Comparison of ENCODE assay signal across 8 mouse cellular contexts in the genomic region with DNA sequence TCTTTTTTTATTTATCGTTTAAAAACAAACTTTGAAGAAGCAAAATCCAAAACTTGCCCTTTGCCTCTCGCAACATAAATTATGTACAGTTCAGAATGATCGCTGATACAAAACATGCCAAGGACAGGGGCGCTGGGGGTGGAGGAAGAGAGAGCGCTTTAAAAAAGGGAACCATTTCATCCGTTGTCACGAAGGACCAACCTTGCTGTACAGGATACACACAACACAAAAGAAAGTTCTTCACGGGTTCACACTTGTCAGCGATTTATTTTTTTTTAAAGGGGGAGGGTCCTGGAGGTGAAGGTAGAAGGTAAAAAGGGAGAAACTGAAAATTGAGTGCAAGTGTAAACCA. TPM values are rescaled to one million over a fixed set of nuclear protein-coding genes. Genes with fewer than 3 reads are reported as not detected.
A peak's percentile ranks its signal among the peaks of the same experiment; 100 is the strongest.
DNase-seq lines count a peak whose midpoint lies in the region; ATAC-seq and TF ChIP-seq lines count a peak whose summit lies in the region.

No protein-coding gene starts in this region.

- peak overlapping the region; percentile 96 for H3K9ac ChIP-seq in heart, embryonic 11.5 days (ENCODE audit: low read depth, low read length)
- peak overlapping the region; percentile 45; the same call in 1 of the 2 replicates for H3K9ac ChIP-seq in ES-E14 (ENCODE audit: insufficient read depth, low read depth, low read length, poor library complexity, severe bottlenecking)

- intact Hi-C loops in heart, postnatal 36 days (cut with DNase I): loop anchor here (1.0 kb wide), 2 partner anchors 39 to 169 kb away; partner anchors contain the start of gene Ddx23

- H3K27ac ChIP-seq in heart, embryonic 11.5 days (ENCODE audit: low read depth, low read length): peak overlapping the region; percentile 99
- peak overlapping the region; percentile 64; the same call in 1 of the 2 replicates for H3K27ac ChIP-seq in ES-E14 (ENCODE audit: insufficient read depth, low read depth, low read length, poor library complexity, severe bottlenecking)
- H3K27ac ChIP-seq in hindbrain, embryonic 10.5 days: peak overlapping the region; percentile 92

- H3K9me3 ChIP-seq in heart, embryonic 11.5 days (replicated peaks; ENCODE audit: control insufficient read depth, low read length): no peaks in the 10 kb centered on the region
- no peaks in the 10 kb centered on the region for H3K9me3 ChIP-seq in ES-E14 (ENCODE audit: control insufficient read depth, insufficient read depth, low read depth, low read length)
- no peaks in the 10 kb centered on the region for H3K9me3 ChIP-seq in hindbrain, embryonic 10.5 days

- 18% methylated on average over 9 of the region's 9 CpGs for WGBS in heart, embryonic 11.5 days (ENCODE audit: insufficient replicate concordance)
- 20% methylated on average over 9 of the region's 9 CpGs for WGBS in hindbrain, embryonic 10.5 days

- no peak for ATAC-seq in heart, embryonic 11.5 days (replicated peaks; ENCODE audit: insufficient number of reproducible peaks, low FRiP score, low TSS enrichment)
- ATAC-seq in megakaryocyte progenitor cell, adult 5-6 weeks (replicated peaks; ENCODE audit: poor library complexity): peak; percentile 18; the same call in 1 of the 2 replicates

- H3K36me3 ChIP-seq in heart, embryonic 11.5 days (ENCODE audit: control insufficient read depth, insufficient read depth, low read length): peaks cover 33% of the 10 kb centered on the region
- H3K36me3 ChIP-seq in ES-E14 (ENCODE audit: control insufficient read depth, insufficient read depth, low read length, poor library complexity, severe bottlenecking): peaks cover 33% of the 10 kb centered on the region
- peaks cover 49% of the 10 kb centered on the region for H3K36me3 ChIP-seq in hindbrain, embryonic 10.5 days

- in situ Hi-C loops in ES-E14 (cut with MboI; ENCODE audit: low sequenced_read_pairs in 2 of 2, unreplicated experiment in 2 of 2): no loop called here

- peaks cover 40% of the 10 kb centered on the region for H3K4me1 ChIP-seq in heart, embryonic 11.5 days (ENCODE audit: control insufficient read depth, insufficient read depth, low read length)
- H3K4me1 ChIP-seq in ES-E14 (ENCODE audit: control insufficient read depth in 2 of 2, insufficient read depth in 2 of 2, low read length in 2 of 2, poor library complexity in 1 of 2): peaks cover 9 to 18% of the 10 kb centered on the region in 2 experiments
- H3K4me1 ChIP-seq in hindbrain, embryonic 10.5 days (replicated peaks): peaks cover 20% of the 10 kb centered on the region

- H3K4me3 ChIP-seq in heart, embryonic 11.5 days (ENCODE audit: low read depth, low read length): peak overlapping the region; percentile 90
- peak overlapping the region; percentile 51 to 87 for H3K4me3 ChIP-seq in ES-E14 (ENCODE audit: insufficient read depth in 1 of 2, low read depth in 1 of 2, low read length in 2 of 2, poor library complexity in 1 of 2, severe bottlenecking in 1 of 2)
- peak overlapping the region; percentile 84 for H3K4me3 ChIP-seq in hindbrain, embryonic 10.5 days

- DNase-seq in heart, postnatal 36 days: no peak
- DNase-seq in ES-E14 (ENCODE audit: low read depth, low spot score) (no peak), MN1 (ENCODE audit: low spot score) (no peak)
- no peak for DNase-seq in hindbrain, embryonic 10.5 days (ENCODE audit: low spot score)
- no peak for DNase-seq in layer of hippocampus, postnatal 25 days (ENCODE audit: extremely low spot score in 1 of 2, low spot score in 1 of 2)
- DNase-seq in retina, postnatal 1 day: no peak

- no peaks in the 10 kb centered on the region for H3K27me3 ChIP-seq in heart, embryonic 11.5 days (ENCODE audit: control insufficient read depth, insufficient read depth, low read length)
- H3K27me3 ChIP-seq in hindbrain, embryonic 10.5 days (ENCODE audit: insufficient read depth, poor library complexity, severe bottlenecking): no peaks in the 10 kb centered on the region

- H3K4me2 ChIP-seq in heart, embryonic 11.5 days: peak overlapping the region; percentile 70

TF ChIP-seq in ES-E14, 5 proteins besides CTCF, POLR2A, EP300 and RAD21:
- TF ChIP-seq ZNF384 (IDR thresholded peaks at IDR 0.05; ENCODE audit: low read depth, low read length): 0 out of 2 replicates have a peak, but pooled peaks have one; percentile 49
- no peak for TF ChIP-seq HCFC1 (IDR thresholded peaks at IDR 0.05; ENCODE audit: borderline replicate concordance, insufficient read depth, low read length)
- TF ChIP-seq CHD2 (IDR thresholded peaks at IDR 0.05; ENCODE audit: low read depth, low read length): no peak

RNA-seq across cellular contexts. Expression of gene Prkag1, which starts 0.3 kb away (rescaled TPM):
- 72.1 and 74.7 TPM in 2 replicates for polyA plus RNA-seq in heart, embryonic 11.5 days (2014; fragmentation: Nextera tagmentation; extraction: Ambion mirVana)
- 100 to 1,000 TPM in 1 of 2 experiments, 10 to 100 TPM in 1; 99.8 to 112 TPM for total RNA-seq in heart, postnatal 36 days (2021)
- total RNA-seq in ES-E14 (2012; rRNA removed): 36.6 and 54.7 TPM in 2 replicates
- polyA plus RNA-seq in hindbrain, embryonic 10.5 days (2016; fragmentation: Nextera tagmentation; extraction: Ambion mirVana): 88.7 and 89.0 TPM in 2 replicates
- total RNA-seq in megakaryocyte progenitor cell, adult 5-6 weeks (2015): 38.4 and 50.6 TPM in 2 replicates
- 97.3 and 105 TPM in 2 replicates for total RNA-seq in megakaryocyte progenitor cell, adult 5-6 weeks (2017)
- total RNA-seq in layer of hippocampus, postnatal 25 days (2021): 10 to 100 TPM; 51.2 to 51.3 TPM

RNA-seq across cellular contexts. Expression of gene Ddn, which starts 22.4 kb away (rescaled TPM):
- 0.11 and 0.25 TPM in 2 replicates for polyA plus RNA-seq in heart, embryonic 11.5 days (2014; fragmentation: Nextera tagmentation; extraction: Ambion mirVana)
- total RNA-seq in heart, postnatal 36 days (2021): under 1 TPM; 0.22 to 0.35 TPM
- 0.11 and 0.22 TPM in 2 replicates for total RNA-seq in ES-E14 (2012; rRNA removed)
- 0.21 and 0.56 TPM in 2 replicates for polyA plus RNA-seq in hindbrain, embryonic 10.5 days (2016; fragmentation: Nextera tagmentation; extraction: Ambion mirVana)
- not detected in 2 replicates for total RNA-seq in megakaryocyte progenitor cell, adult 5-6 weeks (2015)
- total RNA-seq in megakaryocyte progenitor cell, adult 5-6 weeks (2017): under 0.01 and 0.10 TPM in 2 replicates
- total RNA-seq in layer of hippocampus, postnatal 25 days (2021): 1,000 to 10,000 TPM; 1,586 to 1,599 TPM

RNA-seq across cellular contexts. Expression of gene Kmt2d, which starts 39.3 kb away (rescaled TPM):
- polyA plus RNA-seq in heart, embryonic 11.5 days (2014; fragmentation: Nextera tagmentation; extraction: Ambion mirVana): 12.7 and 16.1 TPM in 2 replicates
- 10 to 100 TPM; 56.9 to 60.3 TPM for total RNA-seq in heart, postnatal 36 days (2021)
- total RNA-seq in ES-E14 (2012; rRNA removed): 30.7 and 35.9 TPM in 2 replicates
- 10.2 and 11.2 TPM in 2 replicates for polyA plus RNA-seq in hindbrain, embryonic 10.5 days (2016; fragmentation: Nextera tagmentation; extraction: Ambion mirVana)
- total RNA-seq in megakaryocyte progenitor cell, adult 5-6 weeks (2015): 38.5 and 43.3 TPM in 2 replicates
- 18.6 and 29.0 TPM in 2 replicates for total RNA-seq in megakaryocyte progenitor cell, adult 5-6 weeks (2017)
- 100 to 1,000 TPM in 1 of 2 experiments, 10 to 100 TPM in 1; 65.4 to 102 TPM for total RNA-seq in layer of hippocampus, postnatal 25 days (2021)

RNA-seq across cellular contexts. Expression of gene Wnt1, which starts 42.0 kb away (rescaled TPM):
- not detected in 2 replicates for polyA plus RNA-seq in heart, embryonic 11.5 days (2014; fragmentation: Nextera tagmentation; extraction: Ambion mirVana)
- not detected for total RNA-seq in heart, postnatal 36 days (2021)
- total RNA-seq in ES-E14 (2012; rRNA removed): not detected in 2 replicates
- 13.7 and 13.8 TPM in 2 replicates for polyA plus RNA-seq in hindbrain, embryonic 10.5 days (2016; fragmentation: Nextera tagmentation; extraction: Ambion mirVana)
- not detected in 2 replicates for total RNA-seq in megakaryocyte progenitor cell, adult 5-6 weeks (2015)
- not detected in 2 replicates for total RNA-seq in megakaryocyte progenitor cell, adult 5-6 weeks (2017)
- total RNA-seq in layer of hippocampus, postnatal 25 days (2021): not detected

RNA-seq across cellular contexts. Expression of gene Wnt10b, which starts 53.7 kb away (rescaled TPM):
- not detected in 2 replicates for polyA plus RNA-seq in heart, embryonic 11.5 days (2014; fragmentation: Nextera tagmentation; extraction: Ambion mirVana)
- total RNA-seq in heart, postnatal 36 days (2021): under 1 TPM; 0.27 to 0.33 TPM
- total RNA-seq in ES-E14 (2012; rRNA removed): 1.1 and 1.3 TPM in 2 replicates
- 0.21 and 0.44 TPM in 2 replicates for polyA plus RNA-seq in hindbrain, embryonic 10.5 days (2016; fragmentation: Nextera tagmentation; extraction: Ambion mirVana)
- total RNA-seq in megakaryocyte progenitor cell, adult 5-6 weeks (2015): 0.22 TPM in 1 of 2 replicates, not detected in the other
- total RNA-seq in megakaryocyte progenitor cell, adult 5-6 weeks (2017): 0.54 TPM in 1 of 2 replicates, not detected in the other
- total RNA-seq in layer of hippocampus, postnatal 25 days (2021): under 1 TPM; 0.31 to 0.37 TPM

Comparison
In these comparisons a context has a peak if more than half of its experiments do, and no peak if none do; other contexts are left out.
1. RNA of gene Ddn, which starts 22.4 kb away (total RNA-seq): 1,586 to 1,599 TPM in layer of hippocampus, postnatal 25 days; 0.22 to 0.35 TPM in heart, postnatal 36 days, 0.11 to 0.22 TPM in ES-E14 and under 0.01 to 0.10 TPM in megakaryocyte progenitor cell, adult 5-6 weeks; every median in the first group is over 1,000 times any median in the second.
2. Peak in every context shown above with its lines, with median percentiles within 50 percentile points of each other: H3K27ac ChIP-seq and H3K4me3 ChIP-seq.